Mouse (Mus musculus) lung, adult 2 months (tissue): ENCODE data around the gene Rbpms2. TPM values are rescaled to one million over a fixed set of nuclear protein-coding genes. Genes with fewer than 3 reads are reported as not detected.

ENCODE experiments used
- DNase-seq: peaks from one replicate; pipeline ENCODE4 v3.0.0; 2022
- H3K4me1 ChIP-seq: fragments of 200-500 bp; 2 replicates; pipeline ENCODE4 v1.6.1; 2011; ENCODE audit warnings: low read length; ENCODE audit not compliant: control insufficient read depth, insufficient read depth
- H3K4me3 ChIP-seq: fragments of 200-500 bp; replicated peaks from 2 replicates; pipeline ENCODE3; 2011; ENCODE audit warnings: low read depth, mild to moderate bottlenecking, control low read depth, low read length; ENCODE audit errors: extremely low read depth
- CTCF ChIP-seq: fragments of 200-500 bp; IDR thresholded peaks from 2 replicates; pipeline ENCODE4 v1.5.1; 2011; ENCODE audit warnings: mild to moderate bottlenecking, low read length, control low read depth; ENCODE audit not compliant: insufficient read depth
- POLR2A ChIP-seq: fragments of 200-500 bp; IDR thresholded peaks from 2 replicates; pipeline ENCODE4 v1.6.1; 2011; ENCODE audit warnings: low read depth, mild to moderate bottlenecking, control low read depth, low read length, borderline replicate concordance; ENCODE audit errors: extremely low read depth
- WGBS: fragments of 180-500 bp; shearing (Covaris S2); methylation state at CpG from one replicate; pipeline ENCODE4 v1.1.7; 2018; 5-methylcytosine and 5-hydroxymethylcytosine counted together
- polyA plus RNA-seq: library from polyadenylated mRNA; depleted of rRNA; stranded (reverse); fragments of >200 nt; gene quantifications from 2 replicates; pipeline ENCODE4 v1.2.3, GENCODE M21; 2012; rRNA removed

Rbpms2 gene
- 16.0 and 18.4 TPM in 2 replicates for polyA plus RNA-seq

GRCm38 (mm10) chr9:65629025-65629766 lies at the start of gene Rbpms2:
Rbpms2 (plus strand) TSS chr9:65629648.
- peaks cover 3% of the 10 kb centered on the region; the same call in 1 of the 2 replicates for H3K4me1 ChIP-seq
- peak; percentile 26 for DNase-seq
- H3K4me3 ChIP-seq, result peak within 1 kb of the TSS; percentile 79
- WGBS, result 4% methylated on average over 40 of the region's 40 CpGs
- TF ChIP-seq POLR2A, result no peak
- TF ChIP-seq CTCF, result no peak

- TF ChIP-seq POLR2A, result peak; percentile 85
- no peak for TF ChIP-seq CTCF
- Histone ChIP-seq H3K4me3 (peak within 1 kb of the TSS; percentile 78), H3K4me1 (peaks cover 7% of the 10 kb centered on the region; the same call in 1 of the 2 replicates)
- WGBS, result 2% methylated on average over 45 of the region's 45 CpGs
- peak; percentile 84 for DNase-seq
Observed at GRCm38 (mm10) chr9:65579781-65580371, 49.6 kb upstream of the Rbpms2 start, which contains the start of gene Plekho2. Plekho2 (minus strand) TSS chr9:65580040.

- H3K4me3 ChIP-seq, result peak overlapping the region; percentile 59
- TF ChIP-seq POLR2A (peak; percentile 59; the same call in 1 of the 2 replicates), CTCF (peak; percentile 95)
- WGBS, result 3% methylated on average over 24 of the region's 29 CpGs
- DNase-seq, result peak; percentile 71
- H3K4me1 ChIP-seq, result 0 out of 2 replicates have a peak, but pooled peaks cover 3% of the 10 kb centered on the region
Observed at GRCm38 (mm10) chr9:65580401-65581256, 48.8 kb upstream of the Rbpms2 start.

- Histone ChIP-seq H3K4me3 (no peak overlapping the region), H3K4me1 (peaks cover 8% of the 10 kb centered on the region)
- TF ChIP-seq CTCF (no peak), POLR2A (no peak)
- DNase-seq, result no peak
- 20% methylated on average over 8 of the region's 8 CpGs for WGBS
Observed at GRCm38 (mm10) chr9:65583045-65583444, 46.4 kb upstream of the Rbpms2 start.

GRCm38 (mm10) chr9:65586406-65587269 lies 42.8 kb upstream of the Rbpms2 start, which contains the start of gene Pif1:
Pif1 (plus strand) TSS chr9:65587160.
- peak; percentile 64 for DNase-seq
- Histone ChIP-seq H3K4me3 (peak within 1 kb of the TSS; percentile 57), H3K4me1 (peaks cover 8% of the 10 kb centered on the region)
- whole genome bisulfite sequencing, result 11% methylated on average over 28 of the region's 28 CpGs
- no peak for TF ChIP-seq POLR2A
- no peak for TF ChIP-seq CTCF

- Histone ChIP-seq H3K4me3 (peak overlapping the region; percentile 57), H3K4me1 (peaks cover 8% of the 10 kb centered on the region)
- no peak for DNase-seq
- 2% methylated on average over 6 of the region's 6 CpGs for whole genome bisulfite sequencing
- TF ChIP-seq CTCF, result no peak
- TF ChIP-seq POLR2A, result no peak
Observed at GRCm38 (mm10) chr9:65587270-65587572, 42.2 kb upstream of the Rbpms2 start.

GRCm38 (mm10) chr9:65587573-65588358 lies 41.7 kb upstream of the Rbpms2 start:
- Histone ChIP-seq H3K4me1 (peaks cover 8% of the 10 kb centered on the region), H3K4me3 (peak overlapping the region; percentile 4)
- DNase-seq, result peak; percentile 20
- WGBS, result under 1% methylated on average over 64 of the region's 64 CpGs
- no peak for TF ChIP-seq CTCF
- no peak for TF ChIP-seq POLR2A

- TF ChIP-seq CTCF (no peak), POLR2A (no peak)
Observed at GRCm38 (mm10) chr9:65589091-65589490, 40.4 kb upstream of the Rbpms2 start.

More at GRCm38 (mm10) chr9:65589091-65589490, 40.4 kb upstream of the Rbpms2 start:
- peaks cover 8% of the 10 kb centered on the region for H3K4me1 ChIP-seq
- no peak overlapping the region for H3K4me3 ChIP-seq
- no peak for DNase-seq
- 80% methylated on average over 3 of the region's 3 CpGs for WGBS
